Mouse (Mus musculus) adipocyte (in vitro differentiated cells): ENCODE results near the gene Slc2a1.
A peak's percentile ranks its signal among the peaks of the same experiment; 100 is the strongest.

Experiments used
- DNase-seq: peaks from one replicate; pipeline ENCODE4 v3.0.0-alpha.2; 2016; ENCODE audit warnings: low spot score

Gene Slc2a1

DNA sequence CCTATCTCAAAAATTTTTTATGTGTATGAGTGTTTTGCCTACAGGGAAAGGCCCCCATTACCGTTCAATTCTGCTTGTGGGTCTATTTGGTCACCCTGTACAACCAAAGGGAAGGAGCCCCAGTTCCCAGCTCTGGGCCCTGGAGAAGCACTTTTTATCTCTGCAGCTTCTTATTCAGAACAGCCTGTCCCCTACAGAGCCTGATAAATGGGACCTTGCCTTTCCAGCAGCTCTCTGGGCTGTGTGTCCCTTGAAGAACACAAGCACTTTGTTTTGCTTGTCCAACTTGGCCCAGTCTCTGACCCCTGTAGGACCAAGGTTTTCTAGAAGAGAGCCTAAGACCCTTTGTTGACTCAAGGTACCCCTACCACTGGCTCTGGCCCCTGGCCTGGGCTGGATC is 20.6 kb downstream of the Slc2a1 start:
- DNase-seq, result no peak

DNA sequence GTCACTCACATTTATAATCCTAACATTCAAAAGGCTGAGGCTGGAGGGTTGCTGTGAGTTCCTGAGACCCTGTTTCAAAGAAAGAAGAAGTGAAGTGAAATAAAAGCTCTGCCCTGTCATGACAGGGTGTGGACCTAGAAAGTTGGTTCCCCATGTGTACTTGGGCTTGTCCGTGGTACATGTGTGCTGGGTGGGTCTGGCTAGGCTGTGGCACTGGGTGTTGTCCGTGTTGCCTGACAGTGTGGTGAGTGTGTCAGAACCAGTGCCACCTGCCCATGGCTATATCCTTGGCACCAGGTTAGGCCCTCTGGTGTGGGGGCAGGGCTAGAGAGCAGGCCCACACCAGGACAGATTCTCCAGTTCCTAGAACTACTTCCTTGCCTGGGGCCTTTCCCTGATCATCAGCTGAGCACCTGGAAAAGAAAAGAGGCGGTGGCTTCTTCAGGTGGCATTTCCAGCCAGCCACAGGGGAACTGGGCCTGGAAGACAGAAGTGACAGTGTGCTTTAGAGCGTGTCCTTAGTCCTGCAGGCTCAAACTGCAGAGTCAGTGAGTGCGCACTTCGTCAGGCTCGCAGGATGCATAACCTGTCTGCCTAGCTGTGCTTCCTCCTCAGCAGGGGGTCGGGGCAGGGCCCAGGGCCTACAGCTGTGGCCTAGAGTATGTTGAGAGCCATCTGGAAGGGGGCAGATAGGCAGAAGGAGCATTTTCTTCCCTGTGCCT is 22.8 kb downstream of the Slc2a1 start:
- DNase-seq, result no peak

DNA sequence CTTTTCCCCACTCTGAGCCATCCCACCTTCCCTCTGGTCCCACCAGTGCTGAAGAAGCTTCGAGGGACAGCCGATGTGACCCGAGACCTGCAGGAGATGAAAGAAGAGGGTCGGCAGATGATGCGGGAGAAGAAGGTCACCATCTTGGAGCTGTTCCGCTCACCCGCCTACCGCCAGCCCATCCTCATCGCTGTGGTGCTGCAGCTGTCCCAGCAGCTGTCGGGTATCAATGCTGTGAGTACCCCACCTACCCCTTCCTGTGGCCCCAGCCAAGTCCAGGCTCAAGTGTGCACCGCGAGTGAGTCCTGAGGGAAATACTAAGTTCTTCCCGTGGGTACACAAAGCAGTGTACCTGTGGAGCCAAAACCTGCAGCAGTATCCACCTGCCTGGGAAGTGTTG is 24.8 kb downstream of the Slc2a1 start:
- no peak for DNase-seq

DNA sequence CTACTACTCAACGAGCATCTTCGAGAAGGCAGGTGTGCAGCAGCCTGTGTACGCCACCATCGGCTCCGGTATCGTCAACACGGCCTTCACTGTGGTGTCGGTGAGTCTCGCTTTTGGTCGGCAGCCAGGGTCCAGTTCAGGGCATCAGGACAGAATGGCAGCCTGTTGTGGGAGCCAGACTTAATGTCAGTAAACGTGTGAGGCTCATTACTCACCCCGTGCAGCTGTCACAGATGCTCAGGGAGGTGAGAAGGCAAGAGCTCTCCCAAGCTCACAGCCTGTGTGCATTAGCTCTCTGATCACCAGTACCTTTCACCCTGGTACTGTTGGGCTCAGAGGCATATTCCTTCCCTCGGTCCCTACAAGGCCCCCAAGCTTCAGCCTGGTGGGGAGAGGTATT is 25.3 kb downstream of the Slc2a1 start:
- DNase-seq, result no peak

DNA sequence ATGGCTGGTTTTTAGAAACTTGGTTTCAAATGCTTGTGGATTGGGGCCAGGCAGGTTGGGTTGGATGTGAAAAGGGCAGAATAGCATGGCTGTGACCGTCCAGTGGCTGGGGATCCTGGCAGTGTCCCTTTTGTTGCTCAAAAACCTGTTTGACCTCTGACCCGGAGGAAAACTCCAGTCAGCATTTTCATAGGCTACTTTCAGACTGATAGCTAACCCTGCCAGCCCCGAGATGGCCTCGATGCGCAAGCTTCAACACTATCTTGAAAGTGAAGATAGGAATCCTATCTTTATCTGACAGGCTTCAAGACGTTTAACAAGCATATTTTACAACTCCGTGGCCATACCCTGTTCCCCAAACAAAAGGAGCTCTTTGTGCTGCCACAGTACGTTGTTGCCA is 28.8 kb downstream of the Slc2a1 start:
- DNase-seq, result no peak

DNA sequence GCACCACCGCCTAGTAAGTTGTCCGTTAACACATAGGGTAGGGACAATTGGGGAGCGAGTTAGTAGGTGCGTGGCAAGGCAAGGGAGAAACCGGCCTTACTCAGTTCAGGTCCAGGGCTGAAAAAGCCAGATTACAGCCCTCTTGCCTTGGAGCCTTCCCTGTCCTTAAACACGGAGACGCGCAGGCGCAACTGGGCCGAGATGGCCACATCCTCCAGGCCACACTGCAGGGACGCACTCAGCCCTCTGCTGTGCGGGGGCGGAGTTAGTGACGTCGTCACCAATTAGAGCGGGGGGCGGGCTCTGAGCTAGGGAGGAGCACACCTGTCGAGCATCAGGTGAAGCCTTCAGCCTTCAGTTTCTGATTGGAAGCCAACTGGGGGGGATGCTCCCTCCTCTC is 29.7 kb downstream of the Slc2a1 start:
- no peak for DNase-seq

DNA sequence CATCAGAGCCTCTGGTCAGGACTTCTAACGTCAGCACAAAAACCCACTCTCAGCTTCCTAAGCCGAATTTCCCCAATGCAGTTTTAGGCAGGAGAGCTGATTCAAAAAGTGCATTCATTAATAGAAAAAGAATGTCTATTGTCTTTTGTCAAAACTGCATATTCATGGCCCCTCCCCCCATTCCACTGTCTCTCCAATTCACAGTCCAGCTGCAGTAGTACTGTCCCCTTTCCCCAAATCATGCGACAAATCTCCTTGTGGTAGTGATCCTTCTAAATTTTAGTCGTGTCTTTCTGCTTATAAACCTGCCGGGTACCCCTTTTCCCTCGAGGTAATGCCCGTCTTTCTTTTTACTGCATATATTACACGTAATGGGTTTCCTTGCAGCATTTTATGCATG is 30.3 kb downstream of the Slc2a1 start:
- DNase-seq, result no peak

DNA sequence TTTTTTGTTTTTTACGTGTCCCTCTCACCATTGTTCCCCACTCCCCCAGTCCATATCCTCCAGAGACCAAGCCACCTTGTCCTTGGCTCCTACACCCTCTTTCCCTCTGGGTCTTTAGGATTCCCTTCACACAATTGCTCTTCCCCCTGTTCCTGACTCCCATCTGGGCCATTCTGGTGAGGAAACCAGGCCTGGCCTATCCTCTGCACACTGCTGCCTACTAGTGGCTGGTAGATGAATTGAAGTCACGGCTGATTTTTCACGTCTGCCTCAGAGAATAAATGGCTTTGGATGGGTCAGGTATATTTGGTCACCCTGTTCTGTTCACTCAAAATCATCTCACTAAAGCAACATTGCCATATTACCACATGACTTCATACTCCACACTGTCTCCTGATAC is 31.6 kb downstream of the Slc2a1 start:
- peak; percentile 54 for DNase-seq

DNA sequence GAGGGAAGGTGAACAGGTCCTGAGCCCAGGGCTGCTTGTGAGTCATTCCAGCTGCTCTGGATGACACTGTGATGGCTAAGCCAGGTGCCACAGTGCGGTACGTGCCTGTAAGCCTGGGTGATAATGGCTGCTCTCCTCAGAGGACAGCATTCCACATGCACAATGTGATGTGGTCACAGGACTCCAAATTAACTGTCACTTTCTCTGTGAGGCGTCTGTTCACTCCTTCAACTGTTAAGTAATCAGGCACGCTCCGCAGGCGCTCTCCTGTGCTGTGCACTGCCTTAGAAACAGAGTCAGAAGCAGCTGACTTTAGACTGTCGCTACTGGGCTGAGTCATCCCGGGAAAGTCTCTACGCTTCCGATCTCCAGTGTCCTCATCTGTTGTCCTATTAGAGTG is 32.7 kb downstream of the Slc2a1 start:
- no peak for DNase-seq

DNA sequence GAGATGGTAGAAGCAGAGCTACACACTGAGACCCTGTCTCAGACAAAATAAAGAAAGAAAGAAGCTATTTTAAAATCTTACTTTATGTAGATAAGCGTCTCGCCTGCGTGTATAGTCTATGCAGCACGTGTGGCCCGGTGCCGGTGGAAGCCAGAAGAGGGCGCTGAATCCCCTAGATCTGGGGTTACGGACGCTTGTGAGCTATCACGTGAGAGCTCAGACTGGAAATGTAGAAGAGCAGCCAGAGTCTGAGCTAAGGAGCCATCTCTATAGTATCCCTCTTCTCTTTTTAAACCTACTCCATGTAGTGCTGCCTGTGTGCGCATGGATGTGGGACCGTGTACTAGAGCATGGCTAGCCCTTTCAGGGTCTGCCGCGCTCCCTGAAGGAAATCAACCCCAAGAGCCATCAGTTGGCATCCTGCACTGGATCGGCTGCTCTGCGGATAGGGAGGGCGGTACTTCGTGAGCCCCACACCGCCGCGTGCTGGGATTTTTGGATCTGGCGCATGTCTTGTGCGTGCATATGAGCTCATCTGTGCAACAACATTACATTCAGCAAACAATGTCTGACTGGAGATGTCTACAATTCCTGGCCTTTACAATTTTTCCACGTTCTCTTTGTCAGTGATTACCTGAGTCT is 33.8 kb downstream of the Slc2a1 start:
- DNase-seq, result no peak

DNA sequence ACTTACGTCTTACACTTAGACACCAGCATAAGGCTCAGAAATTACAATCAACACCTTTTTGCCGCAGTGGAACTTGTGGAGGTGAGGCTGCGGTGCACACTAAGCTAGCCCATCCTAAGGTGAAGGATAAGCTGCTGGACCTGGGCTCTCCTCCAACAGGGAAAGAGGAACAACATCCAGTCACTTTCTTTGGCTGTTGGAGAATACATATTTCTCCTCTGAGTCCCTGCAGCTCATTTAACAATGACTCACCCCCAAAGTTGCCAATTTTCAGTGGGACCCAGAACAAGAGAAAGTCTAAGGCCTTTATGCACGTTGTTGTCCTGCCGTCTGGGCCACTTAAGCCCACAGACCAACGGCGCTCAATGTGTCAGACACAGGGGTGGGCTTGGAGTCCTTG is 38.3 kb downstream of the Slc2a1 start:
- no peak for DNase-seq

DNA sequence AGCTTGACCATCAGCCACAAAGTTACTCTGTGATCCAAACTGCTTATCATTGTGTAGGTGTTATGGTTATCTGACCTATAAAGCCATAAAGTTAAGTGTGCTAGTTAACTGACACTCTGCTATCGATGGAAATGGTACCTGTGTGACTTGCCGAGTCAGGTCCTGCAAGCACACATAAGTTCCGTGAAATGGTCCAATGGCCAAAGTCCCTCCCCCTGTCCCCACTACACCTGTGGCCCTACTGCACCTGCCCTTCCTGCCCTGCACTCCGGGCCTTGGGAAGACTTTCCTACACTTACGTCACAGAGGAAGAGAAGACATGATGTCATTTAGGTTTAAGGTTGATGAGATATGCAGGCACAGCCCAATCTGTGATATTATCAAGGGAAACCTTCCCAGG is 38.8 kb downstream of the Slc2a1 start:
- no peak for DNase-seq

DNA sequence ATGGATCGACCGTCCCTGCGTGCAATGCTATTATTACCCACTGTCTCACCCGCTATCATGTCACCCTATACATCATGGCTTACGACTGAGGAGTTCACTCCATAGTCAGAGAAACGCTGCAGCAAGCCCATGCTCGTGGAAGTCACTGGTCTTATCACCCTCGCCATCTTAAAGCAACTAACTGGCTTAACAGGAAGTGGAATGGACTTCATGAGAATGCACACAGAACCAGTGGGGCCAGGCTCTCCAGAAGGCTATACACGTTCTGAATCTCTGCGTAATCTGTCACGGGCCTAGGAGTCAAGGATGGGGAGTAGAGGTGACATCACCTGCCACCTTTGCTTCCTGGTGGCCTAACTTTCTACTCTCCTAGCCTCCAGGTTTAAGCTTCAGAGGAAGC is 40.2 kb downstream of the Slc2a1 start:
- no peak for DNase-seq

DNA sequence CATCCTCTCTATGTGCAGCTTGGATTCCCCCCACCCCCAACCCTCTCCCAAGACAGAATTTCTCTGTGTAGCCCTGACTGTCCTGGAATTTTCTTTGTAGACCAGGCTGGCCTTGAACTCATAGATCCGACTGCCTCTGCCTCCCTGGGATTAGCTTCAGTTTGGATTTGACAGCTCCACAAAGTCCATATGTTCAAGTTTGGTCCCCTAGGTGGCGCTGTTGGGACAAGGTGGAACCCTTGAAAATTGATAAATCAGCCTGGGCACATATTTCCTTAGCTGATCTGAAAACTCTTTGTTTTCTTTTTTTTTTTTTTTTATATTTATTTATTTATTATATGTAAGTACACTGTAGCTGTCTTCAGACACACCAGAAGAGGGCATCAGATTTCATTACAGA is 48.7 kb downstream of the Slc2a1 start:
- DNase-seq, result peak; percentile 43

DNA sequence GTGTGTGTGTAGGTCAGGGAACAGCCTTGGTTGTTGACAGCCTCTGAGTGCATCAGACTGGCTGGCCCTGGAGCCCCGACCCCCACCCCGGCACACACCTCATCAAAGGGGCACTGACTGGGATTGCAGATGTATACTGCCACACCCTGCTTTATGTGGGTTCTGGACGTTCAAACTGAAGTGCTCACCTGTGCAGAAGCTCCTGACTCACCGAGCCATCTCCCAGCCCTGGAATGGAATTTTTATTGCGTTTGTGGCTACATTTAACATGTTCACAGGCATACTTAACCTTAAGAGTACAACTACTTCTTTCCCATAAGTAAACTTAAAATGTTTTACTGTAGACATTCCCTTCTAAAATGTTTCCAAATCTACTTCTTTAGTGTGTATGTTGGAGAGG is 49.4 kb downstream of the Slc2a1 start:
- no peak for DNase-seq

DNA sequence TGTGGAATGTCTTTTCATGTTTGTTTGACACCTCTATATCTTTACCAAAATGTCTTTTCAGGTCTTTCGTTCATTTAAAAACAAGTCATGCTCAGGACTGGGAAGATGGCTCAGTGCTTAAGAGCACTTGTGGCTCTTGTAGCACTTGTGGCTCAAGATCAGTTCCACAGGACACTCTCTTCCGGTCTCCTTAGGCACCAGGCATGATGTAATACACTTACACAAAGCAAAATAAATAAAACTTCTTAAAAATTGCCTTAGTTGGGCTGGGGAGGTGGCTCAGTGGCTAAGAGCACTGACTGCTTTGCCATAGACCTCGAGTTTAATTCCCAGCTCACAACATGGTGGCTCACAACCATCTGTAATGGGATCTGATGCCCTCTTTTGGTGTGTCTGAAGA is 52.8 kb downstream of the Slc2a1 start:
- no peak for DNase-seq

DNA sequence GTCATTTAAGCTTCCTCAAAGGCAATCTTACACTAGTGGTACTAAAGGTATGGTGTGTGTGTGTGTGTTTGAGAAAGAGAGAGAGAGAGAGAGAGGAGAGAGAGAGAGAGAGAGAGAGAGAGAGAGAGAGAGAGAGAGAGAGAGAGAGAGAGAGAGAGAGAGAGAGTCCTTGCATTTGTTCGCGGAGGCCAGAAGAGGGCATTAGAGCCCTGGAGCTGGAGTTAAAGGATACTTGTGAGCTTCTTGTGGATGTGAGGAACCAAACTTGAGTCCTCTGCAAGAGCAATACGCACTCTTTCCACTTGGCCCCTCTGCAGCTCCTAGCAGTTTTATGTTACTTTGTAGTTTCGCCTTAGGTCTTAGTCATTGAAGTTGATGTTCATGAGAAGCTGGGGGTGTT is 54.5 kb downstream of the Slc2a1 start:
- DNase-seq, result no peak

DNA sequence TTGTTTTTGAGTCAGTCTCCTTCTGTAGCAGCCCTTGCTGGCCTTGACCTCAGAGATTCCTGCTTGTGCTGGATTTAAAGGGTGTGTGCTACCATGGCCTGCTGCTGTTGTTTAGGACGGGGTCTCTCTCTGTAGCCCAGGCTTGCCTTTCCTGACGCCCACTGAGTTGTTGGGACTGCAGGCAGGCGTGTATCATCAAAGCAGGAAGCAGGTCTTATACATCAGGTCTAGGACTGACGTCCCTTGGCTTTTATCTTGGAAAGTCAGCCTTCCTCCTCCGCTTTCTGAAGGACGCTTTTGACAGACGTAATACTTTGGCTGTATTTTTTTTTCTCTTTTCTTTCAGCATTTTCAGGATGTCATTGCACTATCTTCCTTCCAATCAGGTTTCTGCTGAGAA is 57.4 kb downstream of the Slc2a1 start:
- DNase-seq, result no peak

DNA sequence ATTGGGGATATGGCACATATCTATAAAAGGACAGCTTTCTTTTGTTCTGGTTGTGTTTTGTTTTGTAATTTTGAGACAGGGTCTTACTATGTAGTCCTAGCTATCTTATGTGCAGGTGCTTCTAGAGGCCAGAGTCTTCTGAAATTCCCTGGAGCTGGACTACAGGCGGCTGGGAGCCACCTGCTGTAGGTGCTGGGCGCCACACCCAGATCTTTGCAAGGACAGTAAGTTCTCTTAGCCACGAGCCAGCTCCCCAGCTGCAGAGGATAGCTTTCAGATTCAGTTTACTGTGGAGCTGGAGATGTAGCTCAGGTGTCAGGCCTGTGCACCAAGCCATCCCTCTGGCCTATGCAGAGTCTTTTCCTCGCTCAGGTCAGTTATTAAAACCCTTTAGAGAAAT is 58.6 kb downstream of the Slc2a1 start:
- no peak for DNase-seq

DNA sequence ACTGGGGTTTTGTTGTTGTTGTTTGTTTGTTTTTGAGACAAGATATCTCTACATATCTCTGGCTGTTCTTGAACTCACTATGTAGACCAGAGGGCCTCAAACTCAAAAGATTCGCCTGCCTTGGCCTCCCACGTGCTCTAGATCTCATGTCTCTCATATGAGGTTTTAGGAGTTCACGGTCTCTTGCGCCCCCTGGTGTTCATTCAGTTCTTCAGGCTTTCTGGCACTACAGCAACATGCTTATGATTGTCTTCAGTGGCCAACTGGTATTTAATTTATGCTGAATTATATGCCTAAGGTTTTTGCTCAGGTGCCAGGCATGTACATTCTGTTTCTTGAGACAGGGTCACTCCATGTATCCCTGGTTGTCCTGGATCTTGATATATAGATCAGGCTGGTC is 59.2 kb downstream of the Slc2a1 start:
- DNase-seq, result peak; percentile 93

DNA sequence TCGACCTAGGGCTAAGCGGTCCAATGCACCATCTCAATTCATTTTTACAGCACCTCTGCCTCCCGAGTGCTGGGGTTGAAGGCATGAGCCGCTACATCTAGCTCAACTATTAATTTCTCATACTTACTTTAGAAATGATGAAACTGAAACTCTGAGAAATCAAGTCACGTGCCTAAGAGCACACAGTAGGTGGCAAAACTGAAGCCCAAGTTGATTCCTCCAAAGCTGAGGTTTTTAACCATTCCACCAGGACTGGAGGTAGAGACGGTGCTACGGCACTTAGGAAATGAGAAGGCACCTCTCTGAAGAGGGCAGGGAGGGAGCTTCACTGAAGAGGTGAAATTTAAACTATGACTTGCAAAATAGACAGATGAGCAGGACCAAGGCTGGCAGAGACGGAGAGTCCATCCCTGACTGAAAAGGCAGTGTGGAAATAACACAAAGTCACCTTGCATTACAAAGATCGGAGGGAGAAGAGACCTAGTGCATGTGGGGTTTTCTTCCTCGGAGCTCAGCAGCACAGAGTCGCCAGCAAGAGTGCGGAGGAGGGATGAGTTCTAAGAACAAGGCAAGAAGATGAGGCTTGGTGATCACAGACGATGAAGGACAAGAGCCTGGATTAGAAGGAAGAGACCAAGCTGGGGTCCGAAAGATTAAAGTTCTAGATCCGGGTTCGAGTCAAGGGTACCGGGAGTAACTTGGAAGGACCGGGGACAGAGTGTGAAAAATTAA is 64.6 kb downstream of the Slc2a1 start:
- no peak for DNase-seq

DNA sequence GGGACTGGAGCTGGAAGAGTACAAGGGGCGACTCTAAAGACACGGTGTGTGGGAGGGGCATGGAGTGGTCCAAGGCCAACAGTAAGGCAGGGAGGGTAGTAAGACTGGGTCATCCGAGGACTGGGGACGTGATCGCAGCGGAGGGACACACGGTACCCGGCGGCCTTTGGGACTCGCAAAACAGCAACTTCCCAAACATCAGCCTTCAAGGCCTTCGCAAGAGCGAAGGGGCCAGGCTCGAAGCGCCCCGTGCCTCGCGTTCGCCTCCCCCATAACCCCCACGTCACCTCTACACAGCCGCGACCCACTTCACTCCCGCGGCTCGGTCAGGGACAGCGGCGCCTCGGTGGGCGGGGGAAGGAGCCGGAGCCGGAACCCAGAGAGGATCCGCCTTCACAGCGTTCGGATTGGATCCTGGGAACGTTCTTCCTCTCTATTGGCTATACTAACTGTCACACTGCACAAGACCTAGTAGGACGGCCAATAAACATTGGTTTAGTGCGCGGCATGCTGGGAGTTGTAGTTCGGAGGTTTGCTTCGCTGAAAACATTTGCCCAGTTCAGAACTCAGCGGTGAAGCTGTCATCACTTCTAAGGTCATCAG is 65.4 kb downstream of the Slc2a1 start, which contains the start of gene Zfp691:
Zfp691 (minus strand) TSS at position 345 of the 603 bp plus-strand sequence.
- DNase-seq, result peak; percentile 95

DNA sequence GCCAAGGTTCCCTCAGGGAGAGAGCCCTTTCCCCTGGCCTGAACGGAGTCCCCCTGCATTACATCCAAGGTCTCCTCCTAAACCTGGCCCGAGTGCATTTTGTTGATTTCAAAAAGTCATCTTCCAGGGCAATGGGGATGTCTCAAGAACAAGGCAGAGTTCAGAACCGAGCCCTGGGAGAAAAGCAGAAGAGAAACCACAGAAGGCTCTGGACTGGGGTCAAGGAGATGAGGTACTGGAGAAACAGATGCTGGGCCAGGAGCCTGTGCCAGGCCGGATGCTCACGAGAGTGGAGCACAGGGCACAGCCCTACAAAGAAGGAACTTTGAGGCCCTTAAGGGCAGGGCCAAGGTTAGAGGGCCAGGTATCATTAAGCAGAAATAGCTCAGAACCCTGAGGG is 69.2 kb downstream of the Slc2a1 start:
- peak; percentile 12 for DNase-seq
